Mouse (Mus musculus) skeletal muscle tissue, adult 2 months (tissue): ENCODE measurements around the gene Vwa3a.
"Not testable (repeated sequence)": the region's sequence is repeated elsewhere in the genome, so short reads cannot be mapped to it uniquely, and the experiment has no call there.

Source experiments
- DNase-seq: peaks from one replicate; pipeline ENCODE4 v3.0.0-alpha.2; 2012; ENCODE audit warnings: low read depth, low spot score

The Vwa3a gene

GRCm38 (mm10) chr7:120739018-120739417 is at the start of gene Vwa3a:
Gene Vwa3a (plus strand): TSS chr7:120739318.
- no peak for DNase-seq

GRCm38 (mm10) chr7:120690634-120691033 is 48.5 kb upstream of the Vwa3a start:
- DNase-seq: no peak

GRCm38 (mm10) chr7:120693831-120694375 is 45.2 kb upstream of the Vwa3a start:
- DNase-seq: no peak

- no peak for DNase-seq
Observed at GRCm38 (mm10) chr7:120695196-120695595, 43.9 kb upstream of the Vwa3a start.

GRCm38 (mm10) chr7:120695641-120696040 is 43.5 kb upstream of the Vwa3a start:
- DNase-seq: no peak

- DNase-seq: no peak
Observed at GRCm38 (mm10) chr7:120696331-120696730, 42.8 kb upstream of the Vwa3a start.

GRCm38 (mm10) chr7:120699586-120699985 is 39.5 kb upstream of the Vwa3a start:
- DNase-seq: no peak

- no peak for DNase-seq
Observed at GRCm38 (mm10) chr7:120703888-120704287, 35.2 kb upstream of the Vwa3a start.

- DNase-seq: no peak
Observed at GRCm38 (mm10) chr7:120712071-120712470, 27.0 kb upstream of the Vwa3a start.

GRCm38 (mm10) chr7:120713225-120713624 is 25.9 kb upstream of the Vwa3a start:
- no peak for DNase-seq

GRCm38 (mm10) chr7:120713951-120714350 is 25.2 kb upstream of the Vwa3a start:
- not testable (repeated sequence) for DNase-seq

- no peak for DNase-seq
Observed at GRCm38 (mm10) chr7:120717261-120717660, 21.9 kb upstream of the Vwa3a start.

GRCm38 (mm10) chr7:120721051-120721450 is 18.1 kb upstream of the Vwa3a start:
- DNase-seq: no peak

GRCm38 (mm10) chr7:120721456-120721855 is 17.7 kb upstream of the Vwa3a start:
- DNase-seq: no peak

GRCm38 (mm10) chr7:120722063-120722462 is 17.1 kb upstream of the Vwa3a start:
- DNase-seq: no peak

GRCm38 (mm10) chr7:120722839-120723278 is 16.3 kb upstream of the Vwa3a start:
- no peak for DNase-seq

- DNase-seq: no peak
Observed at GRCm38 (mm10) chr7:120727581-120727980, 11.5 kb upstream of the Vwa3a start.

GRCm38 (mm10) chr7:120729635-120730034 is 9.5 kb upstream of the Vwa3a start:
- no peak for DNase-seq

- DNase-seq: no peak
Observed at GRCm38 (mm10) chr7:120732906-120733305, 6.2 kb upstream of the Vwa3a start.

GRCm38 (mm10) chr7:120739558-120740101 is 512 bp downstream of the Vwa3a start:
- DNase-seq: no peak

- no peak for DNase-seq
Observed at GRCm38 (mm10) chr7:120743366-120744351, 4.5 kb downstream of the Vwa3a start.

GRCm38 (mm10) chr7:120744606-120745005 is 5.5 kb downstream of the Vwa3a start:
- no peak for DNase-seq
